ENCODE assay signal across 10 mouse cellular contexts in the genomic region with DNA sequence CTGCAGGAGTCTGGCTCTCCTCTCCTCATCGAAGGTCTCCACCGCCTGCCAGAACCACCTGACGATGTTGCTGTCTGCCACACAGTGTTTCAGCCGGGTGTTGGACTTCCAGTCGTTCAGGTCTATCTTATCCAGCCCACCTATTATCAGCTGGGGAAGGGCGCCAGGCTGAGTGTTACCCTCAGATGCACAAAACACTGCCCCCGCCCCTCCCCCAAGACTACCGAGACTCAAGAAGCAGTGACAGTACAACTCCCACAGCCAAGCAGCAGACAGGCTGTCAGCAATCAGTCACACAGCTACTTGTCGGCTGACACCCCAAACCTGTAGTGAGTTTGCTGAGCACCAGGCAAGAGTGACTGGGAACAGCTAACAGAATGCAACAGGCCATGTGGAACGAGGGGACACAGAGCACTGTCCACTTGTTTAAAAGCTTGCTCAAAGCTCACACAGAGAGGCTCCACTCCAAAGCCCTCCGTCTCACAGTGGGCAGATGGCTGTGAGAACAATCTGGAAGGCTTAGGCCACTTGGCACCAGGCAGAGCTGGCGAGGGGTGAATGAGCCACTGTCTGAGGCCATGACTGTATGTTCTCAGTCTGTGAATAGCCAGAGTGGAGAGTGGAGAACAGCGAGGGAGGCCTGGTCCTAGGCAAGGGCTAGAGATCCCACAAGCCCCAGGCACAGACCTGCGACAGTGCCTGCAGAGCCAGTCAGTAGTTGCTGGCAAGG.
A peak's percentile ranks its signal among the peaks of the same experiment; 100 is the strongest.
DNase-seq lines count a peak whose midpoint lies in the region; ATAC-seq lines count a peak whose summit lies in the region.
"Had no signal": no experiment of that assay in that cellular context is flagged by ENCODE, and none has a peak within 500 bp of the region (broad histone marks: within the 10 kb centered on the region; RNA-seq: fewer than 3 reads in every experiment).

No protein-coding gene starts in this region.

- H3K9ac ChIP-seq in hindbrain, embryonic 16.5 days (ENCODE audit: low read depth, low read length): no peak overlapping the region
- no peak overlapping the region for H3K9ac ChIP-seq in hindbrain, embryonic 11.5 days (ENCODE audit: low read depth, low read length)

- H3K4me1 ChIP-seq in hindbrain, embryonic 16.5 days (ENCODE audit: control insufficient read depth, insufficient read depth, low read depth, low read length): no peaks in the 10 kb centered on the region; the same call in 1 of the 2 replicates
- H3K4me1 ChIP-seq in hindbrain, embryonic 11.5 days (replicated peaks; ENCODE audit: control insufficient read depth, insufficient read depth, low read length): no peaks in the 10 kb centered on the region

- 88% methylated on average over 14 of the region's 14 CpGs for WGBS in hindbrain, embryonic 16.5 days
- WGBS in hindbrain, embryonic 11.5 days: 91% methylated on average over 14 of the region's 14 CpGs

- H3K36me3 ChIP-seq in hindbrain, embryonic 16.5 days (ENCODE audit: control insufficient read depth, insufficient read depth, low read length): peaks cover 58% of the 10 kb centered on the region
- H3K36me3 ChIP-seq in hindbrain, embryonic 11.5 days (ENCODE audit: control insufficient read depth, insufficient read depth, low read length): peaks cover 3% of the 10 kb centered on the region; the same call in 1 of the 2 replicates

- peak; percentile 83 for ATAC-seq in hindbrain, embryonic 16.5 days
- ATAC-seq in hindbrain, embryonic 11.5 days (ENCODE audit: low FRiP score): no peak
- ATAC-seq in cerebellum, adult (ENCODE audit: insufficient number of reproducible peaks, low FRiP score, low TSS enrichment): peak; percentile 85

- no peaks in the 10 kb centered on the region for H3K27me3 ChIP-seq in hindbrain, embryonic 16.5 days (replicated peaks; ENCODE audit: control insufficient read depth, insufficient read depth, low read length)
- no peaks in the 10 kb centered on the region for H3K27me3 ChIP-seq in hindbrain, embryonic 11.5 days (ENCODE audit: control insufficient read depth, insufficient read depth, low read length)

- no peaks in the 10 kb centered on the region for H3K9me3 ChIP-seq in hindbrain, embryonic 16.5 days (ENCODE audit: control insufficient read depth, low read length)
- H3K9me3 ChIP-seq in hindbrain, embryonic 11.5 days (ENCODE audit: control insufficient read depth, low read length): no peaks in the 10 kb centered on the region

- no peak for DNase-seq in hindbrain, embryonic 11.5 days (ENCODE audit: low spot score)
- peak; percentile 87 for DNase-seq in cerebellum, adult 9-11 months
- peak; percentile 47 to 58 for DNase-seq in layer of hippocampus, postnatal 36 days
- no peak for DNase-seq in c-Kit-positive CD71-positive TER-119-positive erythroid progenitor cells, embryonic 14.5 days (ENCODE audit: low spot score)
- no peak for DNase-seq in thymus, postnatal 25 days
- DNase-seq: liver; lung, postnatal 4 days had no signal

- H3K4me3 ChIP-seq in hindbrain, embryonic 16.5 days (ENCODE audit: low read length): no peak overlapping the region
- no peak overlapping the region for H3K4me3 ChIP-seq in hindbrain, embryonic 11.5 days (ENCODE audit: low read depth, low read length)

- H3K27ac ChIP-seq in hindbrain, embryonic 16.5 days (ENCODE audit: low read depth, low read length): no peak overlapping the region
- H3K27ac ChIP-seq in hindbrain, embryonic 11.5 days (ENCODE audit: low read depth, low read length): no peak overlapping the region
- H3K27ac ChIP-seq: kidney, postnatal 0 days had no signal

- no peak overlapping the region for H3K4me2 ChIP-seq in hindbrain, embryonic 16.5 days (ENCODE audit: low read length)
- H3K4me2 ChIP-seq in hindbrain, embryonic 11.5 days (replicated peaks; ENCODE audit: low read depth, low read length): no peak overlapping the region

Comparison
In these comparisons a context has a peak if more than half of its experiments do, and no peak if none do; other contexts are left out.
1. DNase-seq: peak in cerebellum, adult 9-11 months (single experiment) and layer of hippocampus, postnatal 36 days (2 of 2); none in hindbrain, embryonic 11.5 days (single experiment), c-Kit-positive CD71-positive TER-119-positive erythroid progenitor cells, embryonic 14.5 days (single experiment) and thymus, postnatal 25 days (single experiment).